Mouse (Mus musculus): ENCODE data around the gene Wsb2.

DNA sequence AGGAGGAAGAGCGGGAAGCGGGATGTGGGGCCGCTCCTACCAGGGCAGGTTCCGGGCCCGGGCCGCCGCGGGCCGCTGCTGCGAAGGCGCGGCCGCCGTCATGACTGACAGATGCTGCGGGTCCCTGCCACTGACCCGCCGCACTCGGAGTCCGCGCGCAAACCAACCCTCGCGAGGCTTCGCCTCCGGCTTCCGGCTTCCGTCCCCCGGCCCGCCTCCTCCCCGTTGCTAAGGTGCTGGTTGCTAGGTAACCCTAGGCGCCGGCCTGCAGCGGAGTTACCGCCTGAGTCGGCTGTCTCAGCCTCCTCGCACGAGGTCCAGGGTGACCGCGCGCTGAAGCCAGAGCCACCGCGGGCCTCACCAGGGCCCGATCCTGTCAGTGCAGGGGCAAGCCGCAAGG is 31.8 kb downstream of the Wsb2 start, which contains the start of gene Rfc5:
- no peak for TF ChIP-seq CTCF (IDR thresholded peaks at IDR 0.05; ENCODE audit: control insufficient read depth, insufficient read depth, insufficient read length)
- no peak for TF ChIP-seq CEBPB (IDR thresholded peaks at IDR 0.05; ENCODE audit: low read depth)
- peak; percentile 89 for TF ChIP-seq MAX (IDR thresholded peaks at IDR 0.05)
- no peak for TF ChIP-seq MYOD1 (IDR thresholded peaks at IDR 0.05; ENCODE audit: control insufficient read depth, insufficient read length, low read depth)
- no peak for TF ChIP-seq USF1 (IDR thresholded peaks at IDR 0.05; ENCODE audit: low read depth)
- no peak for TF ChIP-seq MYOG (IDR thresholded peaks at IDR 0.05; ENCODE audit: control insufficient read depth, extremely low read depth, insufficient read length)
- TF ChIP-seq FOSL1 (IDR thresholded peaks at IDR 0.05; ENCODE audit: insufficient read depth, low read length, poor library complexity, severe bottlenecking): no peak
